Mouse (Mus musculus): ENCODE data around the gene Madcam1.

The Madcam1 gene

DNA sequence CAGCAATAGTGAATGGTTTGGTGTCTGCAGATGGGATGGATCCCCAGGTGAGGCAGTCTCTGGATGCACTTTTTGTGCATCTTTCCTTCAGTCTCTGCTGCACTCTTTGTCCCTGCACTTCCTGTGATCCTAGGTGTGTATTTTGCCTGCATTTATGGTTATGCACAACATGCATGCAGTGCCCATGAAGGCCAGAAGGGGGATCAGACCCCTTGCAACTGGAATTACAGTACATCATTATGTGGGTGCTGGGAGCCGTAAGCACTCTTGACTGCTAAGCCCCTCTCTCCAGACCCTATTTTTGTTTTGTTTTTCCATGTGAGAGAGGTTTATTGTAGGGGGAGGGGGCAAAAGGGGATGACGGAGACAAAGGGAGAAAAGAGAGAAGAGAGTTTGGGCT is 4.1 kb upstream of the Madcam1 start:
- in situ Hi-C loops (cut with MboI; ENCODE audit: low pct_unique_long_range_greater_than_20kb in 1 of 2, low sequenced_read_pairs in 2 of 2, unreplicated experiment in 1 of 2), result no loop called here

DNA sequence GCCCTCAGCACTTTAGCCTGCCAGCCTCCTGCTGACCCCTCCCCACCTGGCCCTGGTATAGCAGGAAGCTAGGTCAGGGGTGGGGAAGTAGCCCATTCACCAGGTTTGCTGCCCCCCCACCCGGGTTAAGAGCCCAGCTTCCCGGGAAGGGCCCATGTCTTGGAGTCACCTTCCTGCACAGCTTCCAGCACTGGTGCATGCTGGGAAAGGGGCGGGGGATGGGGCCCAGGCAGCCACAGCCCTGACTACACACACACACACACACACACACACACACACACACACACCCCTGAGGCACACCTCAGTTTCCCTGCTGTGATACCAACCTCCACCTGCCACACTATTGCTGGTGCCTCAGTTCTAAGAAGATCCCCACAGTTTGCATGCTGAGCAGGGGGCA is 2.5 kb upstream of the Madcam1 start:
- in situ Hi-C loops (cut with MboI; ENCODE audit: low pct_unique_long_range_greater_than_20kb in 1 of 2, low sequenced_read_pairs in 2 of 2, unreplicated experiment in 1 of 2), result no loop called here

DNA sequence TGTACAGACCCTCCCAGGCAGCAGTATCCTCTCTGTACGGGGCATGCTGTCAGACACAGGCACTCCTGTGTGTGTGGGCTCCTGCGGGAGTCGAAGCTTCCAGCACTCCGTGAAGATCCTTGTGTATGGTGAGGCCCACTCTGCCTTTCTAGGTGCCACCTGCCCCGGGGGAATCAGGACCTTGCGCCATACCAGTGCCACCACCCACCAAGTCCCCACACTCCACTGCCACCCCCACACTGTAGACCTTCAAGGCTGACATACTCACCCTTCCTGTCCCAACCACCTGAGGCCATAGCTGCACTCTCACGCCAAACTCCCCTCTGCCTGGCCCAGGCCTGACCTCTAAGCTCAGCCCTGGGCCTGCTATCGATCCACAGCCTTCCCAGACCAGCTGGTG is 692 bp downstream of the Madcam1 start:
- in situ Hi-C loops (cut with MboI; ENCODE audit: low pct_unique_long_range_greater_than_20kb in 1 of 2, low sequenced_read_pairs in 2 of 2, unreplicated experiment in 1 of 2), result no loop called here

DNA sequence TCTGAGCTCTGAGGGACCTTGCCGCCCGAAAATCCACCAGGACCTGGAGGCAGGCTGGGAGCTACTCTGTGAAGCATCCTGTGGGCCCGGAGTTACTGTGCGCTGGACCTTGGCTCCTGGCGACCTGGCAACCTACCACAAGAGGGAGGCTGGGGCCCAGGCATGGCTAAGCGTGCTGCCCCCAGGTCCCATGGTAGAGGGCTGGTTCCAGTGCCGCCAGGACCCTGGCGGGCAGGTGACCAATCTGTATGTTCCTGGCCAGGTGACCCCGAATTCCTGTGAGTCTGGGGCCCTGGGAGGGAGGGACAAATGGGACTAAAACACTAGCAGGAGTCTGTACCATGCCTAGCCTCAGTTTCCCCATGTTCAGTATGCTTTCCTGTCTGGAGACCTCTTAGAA is 2.1 kb downstream of the Madcam1 start:
- in situ Hi-C loops (cut with MboI; ENCODE audit: low pct_unique_long_range_greater_than_20kb in 1 of 2, low sequenced_read_pairs in 2 of 2, unreplicated experiment in 1 of 2), result no loop called here

DNA sequence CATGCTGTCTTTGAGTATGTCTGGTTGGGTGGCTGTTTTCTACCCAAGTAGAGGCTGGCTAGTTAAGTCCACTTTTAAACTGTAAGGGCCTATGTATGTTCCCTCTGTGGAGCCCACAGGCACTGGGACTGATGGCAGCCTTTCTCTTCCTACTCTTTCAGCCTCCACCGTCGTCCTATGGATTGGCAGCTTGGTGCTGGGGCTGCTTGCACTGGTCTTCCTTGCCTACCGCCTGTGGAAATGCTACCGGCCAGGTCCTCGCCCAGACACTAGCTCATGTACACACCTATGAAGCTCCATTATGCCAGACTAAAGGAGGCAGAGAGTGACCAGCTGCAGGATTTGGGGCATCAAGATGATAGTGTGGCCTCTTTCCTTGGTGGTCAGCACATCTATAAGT is 3.7 kb downstream of the Madcam1 start:
- in situ Hi-C loops (cut with MboI; ENCODE audit: low pct_unique_long_range_greater_than_20kb in 1 of 2, low sequenced_read_pairs in 2 of 2, unreplicated experiment in 1 of 2), result no loop called here

DNA sequence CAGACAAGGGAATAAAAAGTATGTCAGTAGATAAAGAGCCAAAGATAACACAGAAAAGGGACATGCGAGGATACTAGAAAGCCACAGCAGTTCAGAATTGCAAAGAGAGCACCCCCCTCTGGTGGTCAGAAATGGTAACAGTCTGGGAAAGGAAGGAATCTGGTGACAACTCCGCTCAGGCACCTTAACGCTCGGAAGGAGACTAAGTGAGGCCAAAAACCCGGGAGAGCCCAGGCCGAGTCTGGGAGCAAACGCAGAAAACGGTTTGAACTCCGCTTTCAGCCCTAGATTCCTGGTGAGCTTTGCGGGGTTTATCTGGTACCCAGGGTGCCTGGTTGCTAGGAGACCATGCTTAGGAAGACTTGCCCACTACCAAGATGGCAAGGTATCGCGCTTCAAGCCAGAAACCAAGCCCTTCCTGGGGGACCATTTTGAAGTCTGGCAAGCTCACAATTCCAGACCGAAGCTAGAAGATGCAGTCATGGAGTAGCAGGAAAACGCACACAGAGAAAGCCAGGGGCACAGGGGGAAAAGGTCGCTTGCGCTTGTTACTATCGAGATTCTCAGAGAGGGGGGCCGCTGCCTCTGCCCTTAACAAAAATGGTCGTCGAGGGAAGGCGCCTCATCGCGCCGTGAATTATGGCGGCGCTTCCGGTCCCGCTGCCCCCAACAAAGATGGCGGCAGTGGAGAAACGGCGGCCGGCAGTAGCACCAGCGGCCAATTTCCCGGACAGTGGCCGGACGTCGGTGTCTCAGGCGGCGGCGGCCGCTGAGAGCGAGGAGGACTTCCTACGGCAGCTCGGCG is 4.6 kb downstream of the Madcam1 start, which contains the start of gene Tpgs1:
Gene Tpgs1 (plus strand): TSS at position 599 of the 805 bp plus-strand sequence.
- in situ Hi-C loops (cut with MboI; ENCODE audit: low pct_unique_long_range_greater_than_20kb in 1 of 2, low sequenced_read_pairs in 2 of 2, unreplicated experiment in 1 of 2), result no loop called here

DNA sequence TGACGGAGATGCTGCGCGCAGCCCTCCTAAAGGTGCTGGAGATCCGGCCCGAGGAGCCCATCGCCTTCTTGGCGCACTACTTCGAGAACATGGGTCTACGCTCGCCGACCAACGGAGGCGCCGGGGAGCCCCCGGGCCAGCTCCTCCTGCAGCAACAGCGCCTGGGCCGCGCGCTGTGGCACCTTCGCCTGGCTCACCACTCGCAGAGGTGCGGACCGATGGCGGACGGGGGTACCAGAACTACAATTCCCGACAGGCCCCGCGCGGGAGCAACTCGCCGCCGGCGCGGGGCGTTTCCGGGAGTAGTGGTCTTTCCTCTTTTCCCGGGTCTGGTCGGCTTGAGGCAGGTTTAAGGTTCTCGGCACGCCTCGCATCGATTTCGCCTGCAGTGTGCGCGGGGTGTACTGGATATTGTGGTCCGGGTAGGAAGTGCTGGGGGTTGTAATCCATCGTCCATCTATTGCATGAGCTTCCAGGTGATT is 5.3 kb downstream of the Madcam1 start:
- in situ Hi-C loops (cut with MboI; ENCODE audit: low pct_unique_long_range_greater_than_20kb in 1 of 2, low sequenced_read_pairs in 2 of 2, unreplicated experiment in 1 of 2), result no loop called here

DNA sequence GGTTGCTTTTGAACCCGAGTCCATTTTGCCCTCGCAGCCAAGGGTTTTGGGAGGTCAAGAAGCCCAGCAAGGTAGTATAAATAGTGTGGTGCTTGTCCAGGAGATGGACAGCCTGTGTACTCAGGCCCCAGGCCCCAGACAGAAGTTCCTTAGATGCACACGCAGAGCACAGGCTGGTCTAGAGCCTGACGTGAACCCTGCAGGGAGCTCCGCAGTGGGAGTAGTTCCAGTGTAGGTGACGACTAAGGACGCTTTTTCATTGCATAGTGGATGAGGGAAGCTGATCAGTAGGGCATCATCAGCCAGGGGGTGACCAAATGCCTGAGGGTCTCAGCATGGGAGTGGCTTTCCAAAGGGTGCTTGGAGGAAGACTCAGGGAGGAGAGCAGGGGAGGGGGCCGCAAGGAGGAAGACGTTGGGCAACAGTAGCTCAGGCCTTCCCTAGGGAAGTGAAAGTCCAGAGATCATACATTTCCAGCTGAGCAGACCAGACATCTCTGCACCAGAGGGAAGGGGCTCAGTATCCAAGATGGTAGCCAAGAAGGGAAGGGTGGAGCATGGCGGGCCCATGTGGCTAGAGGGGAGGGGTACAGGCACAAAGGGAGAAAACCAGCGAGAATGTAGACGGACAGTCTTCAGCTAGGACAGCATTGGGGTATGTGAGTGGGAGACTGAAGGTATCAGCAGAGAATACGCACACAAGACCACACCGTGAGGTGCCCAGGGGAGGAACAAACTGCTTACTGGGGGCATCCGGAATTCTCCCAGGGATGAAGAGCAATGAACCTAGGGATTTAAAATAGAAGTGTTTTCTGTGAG is 5.9 kb downstream of the Madcam1 start:
- in situ Hi-C loops (cut with MboI; ENCODE audit: low pct_unique_long_range_greater_than_20kb in 1 of 2, low sequenced_read_pairs in 2 of 2, unreplicated experiment in 1 of 2), result no loop called here

DNA sequence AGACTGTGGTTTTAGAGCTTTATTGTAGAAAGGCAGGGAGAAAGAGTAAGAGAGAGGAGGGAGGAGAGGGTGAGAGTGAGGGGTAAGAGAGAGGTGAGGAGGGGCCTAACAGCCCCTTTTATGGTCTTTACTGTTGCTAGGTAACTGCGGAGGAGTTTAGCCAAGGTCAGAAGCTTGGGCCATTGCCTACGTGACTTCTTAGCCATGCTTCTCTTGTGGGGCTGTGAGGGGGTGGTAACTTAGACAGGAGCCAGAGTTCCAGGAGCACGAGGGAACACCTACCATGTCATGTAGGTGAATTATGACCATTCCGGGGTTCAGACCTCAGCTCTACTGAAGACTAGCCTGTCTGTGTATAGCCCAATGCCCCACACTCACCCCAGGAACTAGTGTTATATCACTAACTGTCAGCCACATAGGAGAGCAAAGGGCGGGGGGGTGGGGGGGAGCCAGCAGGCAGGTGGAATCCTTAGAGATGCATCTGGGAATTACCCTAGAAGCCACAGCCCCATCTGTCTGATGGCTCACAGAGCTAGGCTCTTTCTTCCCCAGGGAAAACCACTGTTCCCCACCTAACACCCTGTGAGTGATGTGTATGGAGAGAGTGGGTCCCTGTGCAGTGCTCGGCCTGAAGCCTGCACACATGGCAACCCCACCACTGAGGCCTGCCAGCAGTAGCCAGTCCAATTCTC is 7.2 kb downstream of the Madcam1 start:
- in situ Hi-C loops (cut with MboI; ENCODE audit: low pct_unique_long_range_greater_than_20kb in 1 of 2, low sequenced_read_pairs in 2 of 2, unreplicated experiment in 1 of 2), result no loop called here

DNA sequence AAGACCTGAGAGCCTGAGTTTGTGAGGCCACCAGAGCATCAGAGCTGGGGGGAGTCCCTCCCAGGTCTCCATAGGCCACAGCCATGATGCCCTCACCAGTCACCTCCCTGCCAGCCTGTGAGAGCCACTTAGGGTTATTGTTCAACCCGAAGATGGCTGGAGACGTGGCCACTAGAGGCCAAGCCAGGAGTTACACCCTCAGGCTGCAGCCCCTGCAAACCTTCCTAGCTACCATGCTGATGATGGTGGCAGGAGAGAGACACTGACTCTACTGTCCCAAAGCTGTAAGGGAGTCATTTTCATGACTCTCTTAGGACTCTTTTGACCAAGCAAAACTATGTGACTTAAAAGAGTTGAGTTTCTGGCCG is 7.7 kb downstream of the Madcam1 start:
- in situ Hi-C loops (cut with MboI; ENCODE audit: low pct_unique_long_range_greater_than_20kb in 1 of 2, low sequenced_read_pairs in 2 of 2, unreplicated experiment in 1 of 2), result no loop called here

DNA sequence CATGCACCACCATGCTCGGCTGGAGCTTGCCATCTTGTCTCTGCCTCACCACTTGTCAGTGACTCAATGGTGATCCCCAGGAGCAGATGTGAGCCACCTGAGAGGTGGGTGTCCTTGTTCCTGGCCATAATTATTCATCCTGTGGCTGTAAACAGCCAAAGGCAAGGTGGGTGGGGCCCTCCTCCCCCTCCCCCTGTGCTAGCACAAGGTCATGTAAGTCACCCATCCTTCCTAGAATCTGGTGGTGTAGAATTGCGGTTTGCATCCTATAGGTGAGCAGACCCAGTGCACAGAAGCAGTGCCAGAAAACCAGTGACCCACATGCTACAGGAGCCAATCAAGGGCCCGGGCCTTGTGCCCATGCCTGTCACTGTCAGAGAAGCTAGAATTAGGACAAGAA is 8.7 kb downstream of the Madcam1 start:
- in situ Hi-C loops (cut with MboI; ENCODE audit: low pct_unique_long_range_greater_than_20kb in 1 of 2, low sequenced_read_pairs in 2 of 2, unreplicated experiment in 1 of 2), result no loop called here

DNA sequence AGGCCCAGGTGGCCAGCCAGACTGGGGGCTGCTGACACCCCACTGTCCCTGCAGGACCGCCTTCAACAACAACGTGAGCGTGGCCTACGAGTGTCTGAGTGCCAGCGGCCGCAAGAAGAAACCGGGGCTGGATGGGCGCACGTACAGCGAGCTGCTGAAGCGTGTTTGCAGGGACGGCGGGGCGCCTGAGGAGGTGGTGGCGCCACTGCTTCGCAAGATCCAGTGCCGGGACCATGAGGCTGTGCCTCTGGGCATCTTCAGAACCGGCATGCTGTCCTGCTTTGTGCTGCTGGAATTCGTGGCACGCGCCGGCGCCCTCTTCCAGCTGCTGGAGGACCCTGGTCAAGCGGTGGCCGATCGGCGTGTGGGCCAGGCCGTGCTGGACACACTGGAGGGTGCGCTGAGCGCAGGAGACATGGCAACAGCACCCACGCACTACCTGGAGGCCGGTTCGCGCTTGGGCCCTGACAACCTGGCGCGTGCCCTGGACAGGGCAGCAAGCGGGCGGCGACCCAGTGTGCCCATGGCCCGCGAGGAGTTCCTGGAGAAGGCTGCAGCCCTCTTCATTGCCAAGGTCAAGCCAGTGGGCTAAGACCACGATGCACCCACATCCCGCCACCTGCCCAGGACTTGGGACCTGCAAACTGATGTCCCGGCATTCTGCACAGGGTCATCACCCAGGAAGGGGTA is 11.1 kb downstream of the Madcam1 start:
- in situ Hi-C loops (cut with MboI; ENCODE audit: low pct_unique_long_range_greater_than_20kb in 1 of 2, low sequenced_read_pairs in 2 of 2, unreplicated experiment in 1 of 2), result no loop called here

DNA sequence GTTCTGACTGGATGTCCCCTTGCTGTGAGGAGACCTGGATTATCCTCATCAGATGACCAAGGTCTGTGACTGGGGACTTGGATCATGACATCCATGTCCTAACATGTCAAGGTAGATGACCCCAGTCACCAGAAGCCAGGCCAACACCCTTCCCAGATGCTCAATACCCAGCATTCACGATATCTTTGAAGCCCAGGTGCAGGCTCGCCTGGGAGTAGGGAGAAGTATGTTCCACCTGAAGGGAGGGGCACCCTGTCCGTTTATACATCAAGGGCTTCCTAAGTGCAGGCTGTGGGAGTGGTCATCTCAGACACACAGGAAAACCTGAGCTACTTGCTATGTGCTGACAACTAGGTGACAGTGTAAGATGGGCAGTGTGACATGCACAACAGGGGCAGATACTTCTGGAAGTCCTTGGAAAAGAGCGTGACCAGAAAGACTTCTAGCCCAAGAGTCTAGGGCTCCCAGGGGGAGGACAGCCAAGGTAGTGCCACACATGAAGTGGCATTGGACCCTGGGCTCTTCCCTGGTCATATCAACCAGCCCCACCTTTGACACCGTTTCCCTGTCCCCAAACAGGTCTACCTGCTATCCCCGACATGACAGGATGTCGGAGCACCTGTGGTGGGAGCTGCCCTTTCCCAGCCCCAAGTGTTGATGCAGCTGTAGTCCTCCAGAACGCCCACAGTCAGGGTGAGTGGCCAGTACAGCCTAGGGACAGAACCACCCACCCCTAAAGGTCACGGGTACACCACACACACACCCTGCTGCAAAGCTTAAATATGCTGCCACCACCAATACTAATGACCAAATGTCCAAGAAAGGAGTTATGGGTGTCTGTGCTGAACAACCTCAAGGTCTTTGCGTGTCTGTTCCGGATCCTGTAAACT is 16.5 kb downstream of the Madcam1 start:
- in situ Hi-C loops (cut with MboI; ENCODE audit: low pct_unique_long_range_greater_than_20kb in 1 of 2, low sequenced_read_pairs in 2 of 2, unreplicated experiment in 1 of 2), result no loop called here

DNA sequence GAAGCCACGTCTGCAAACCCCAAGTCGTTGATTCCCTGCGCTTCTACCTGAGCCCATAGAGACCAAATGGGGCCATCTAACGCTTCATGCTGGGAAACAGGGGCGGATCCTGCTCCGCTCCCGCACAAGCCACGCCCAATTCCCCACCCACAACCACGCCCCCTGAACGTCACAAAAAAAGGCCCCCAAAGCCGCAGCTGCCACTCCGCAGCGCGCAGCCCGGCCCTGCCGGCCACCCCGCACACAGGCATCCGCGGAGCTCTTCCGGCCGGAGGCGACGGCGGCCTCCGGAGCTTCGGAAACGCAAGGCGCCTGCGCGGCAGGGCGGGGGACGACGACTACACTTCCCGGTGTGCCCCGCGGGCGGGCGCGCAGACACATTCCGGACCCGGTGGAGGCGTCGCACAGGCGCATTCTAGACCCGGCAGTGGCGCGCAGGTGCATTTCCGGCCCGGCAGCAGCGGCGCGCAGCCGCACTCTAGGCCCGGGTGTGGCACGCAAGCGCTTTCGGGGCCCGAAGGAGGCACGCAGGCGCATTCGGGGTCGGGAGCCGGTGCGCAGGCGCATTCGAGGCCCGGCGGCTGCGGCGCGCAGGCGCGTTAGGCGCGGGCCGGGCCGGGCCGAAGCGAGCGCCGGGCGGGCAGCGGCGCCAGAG is 17.4 kb downstream of the Madcam1 start, which contains the start of gene Cdc34:
Gene Cdc34 (plus strand): TSS at position 605 of the 655 bp plus-strand sequence.
- in situ Hi-C loops (cut with MboI; ENCODE audit: low pct_unique_long_range_greater_than_20kb in 1 of 2, low sequenced_read_pairs in 2 of 2, unreplicated experiment in 1 of 2), result no loop called here

DNA sequence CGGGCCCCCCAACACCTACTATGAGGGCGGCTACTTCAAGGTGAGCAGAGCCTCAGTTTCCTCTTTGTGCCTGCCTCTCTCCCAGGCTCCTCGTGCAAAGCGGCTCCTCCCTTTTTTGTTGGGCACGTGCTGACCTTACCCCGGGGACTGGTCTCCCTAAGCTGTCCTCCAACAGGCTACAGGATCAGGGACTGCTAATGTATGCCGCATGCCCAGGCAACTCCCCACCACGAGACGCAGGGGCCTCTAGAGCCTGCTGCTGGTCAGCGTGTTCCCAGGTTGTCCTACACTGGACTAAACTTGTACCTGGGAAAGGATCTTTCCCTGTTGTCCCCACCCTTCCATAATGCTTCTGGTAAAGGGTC is 18.2 kb downstream of the Madcam1 start:
- in situ Hi-C loops (cut with MboI; ENCODE audit: low pct_unique_long_range_greater_than_20kb in 1 of 2, low sequenced_read_pairs in 2 of 2, unreplicated experiment in 1 of 2), result no loop called here

DNA sequence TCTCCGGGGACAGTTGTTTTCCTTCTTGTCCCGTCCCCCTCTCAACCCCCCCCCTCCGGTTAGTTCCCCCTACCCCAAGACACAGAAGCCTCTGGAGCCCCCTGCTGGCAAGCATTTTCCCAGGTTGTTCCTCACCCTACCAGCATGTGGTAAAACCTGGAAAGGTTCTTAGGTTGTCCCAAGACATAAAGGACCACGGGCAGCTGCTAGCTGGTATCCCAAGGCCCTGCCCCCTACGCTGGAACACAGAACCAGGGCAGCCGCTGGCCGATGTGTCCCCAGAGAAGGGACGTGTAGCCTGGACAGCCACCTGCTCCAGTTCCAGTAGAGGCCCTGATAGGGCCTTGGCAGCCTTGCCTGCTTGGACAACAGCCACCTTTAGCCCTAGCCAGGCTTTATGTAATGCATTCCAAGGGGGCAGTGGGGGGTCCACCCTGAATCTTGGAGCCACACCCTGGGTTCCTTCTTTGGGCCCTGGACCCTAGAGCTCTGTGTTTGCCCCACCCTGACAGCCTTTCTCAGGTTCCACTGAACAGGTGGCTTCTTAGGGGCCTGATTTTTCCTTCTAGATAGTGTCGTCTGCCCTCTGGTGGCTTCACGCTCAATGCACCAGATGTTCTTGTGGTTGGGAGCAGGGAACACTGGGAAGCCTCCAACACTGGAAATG is 18.7 kb downstream of the Madcam1 start:
- in situ Hi-C loops (cut with MboI; ENCODE audit: low pct_unique_long_range_greater_than_20kb in 1 of 2, low sequenced_read_pairs in 2 of 2, unreplicated experiment in 1 of 2), result no loop called here
